Mouse (Mus musculus) lung, embryonic 14.5 days (tissue): ENCODE results near the gene Grap2. TPM values are rescaled to one million over a fixed set of nuclear protein-coding genes. Genes with fewer than 3 reads are reported as not detected.

Source experiments
- ATAC-seq: fragments of 200-750 bp; cut with Nextera tagmentation; 2 replicates; pipeline ENCODE4 v1.8.0; 2017; ENCODE audit warnings: mild to moderate bottlenecking, moderate TSS enrichment, moderate library complexity; ENCODE audit not compliant: insufficient read depth
- DNase-seq: peaks from one replicate; pipeline ENCODE4 v3.0.0-alpha.2; 2015
- H3K27ac ChIP-seq: fragments of 300-500 bp; sonication (generic); 2 replicates; pipeline ENCODE4 v1.5.1; 2014; ENCODE audit warnings: low read depth, mild to moderate bottlenecking, moderate library complexity
- H3K27me3 ChIP-seq: fragments of 300-500 bp; sonication (generic); 2 replicates; pipeline ENCODE4 v1.6.1; 2014; ENCODE audit warnings: low read length, control low read depth; ENCODE audit not compliant: insufficient read depth
- H3K36me3 ChIP-seq: fragments of 300-500 bp; sonication (generic); 2 replicates; pipeline ENCODE4 v1.6.1; 2014; ENCODE audit warnings: control low read depth; ENCODE audit not compliant: insufficient read depth
- H3K4me1 ChIP-seq: fragments of 300-500 bp; sonication (generic); 2 replicates; pipeline ENCODE4 v1.6.1; 2014; ENCODE audit warnings: antibody characterized with exemption, control low read depth; ENCODE audit not compliant: insufficient read depth
- H3K4me2 ChIP-seq: fragments of 300-500 bp; sonication (generic); 2 replicates; pipeline ENCODE4 v1.6.1; 2014; ENCODE audit warnings: mild to moderate bottlenecking
- H3K4me3 ChIP-seq: fragments of 300-500 bp; sonication (generic); 2 replicates; pipeline ENCODE4 v1.5.1; 2014; ENCODE audit warnings: low read depth, low read length
- H3K9ac ChIP-seq: fragments of 300-500 bp; sonication (generic); 2 replicates; pipeline ENCODE4 v1.6.1; 2014
- H3K9me3 ChIP-seq: fragments of 300-500 bp; sonication (generic); 2 replicates; pipeline ENCODE4 v1.6.1; 2016; ENCODE audit warnings: low read depth, low read length, control low read depth
- CTCF ChIP-seq: IDR thresholded peaks from 2 replicates; pipeline ENCODE4 v1.5.1; 2016; ENCODE audit warnings: antibody characterized with exemption, low read depth
- WGBS: fragments of 180-500 bp; shearing (Covaris S2); extraction: QIAGEN DNeasy Blood & Tissue Kit; methylation state at CpG from one replicate; pipeline ENCODE4 v1.1.7; 2014; 5-methylcytosine and 5-hydroxymethylcytosine counted together
- polyA plus RNA-seq: library from polyadenylated mRNA; unstranded; fragments of >200 nt; fragmentation: Nextera tagmentation; extraction: Ambion mirVana; gene quantifications from 2 replicates; pipeline ENCODE4 v1.2.1, GENCODE M21; 2014

The Grap2 gene
- polyA plus RNA-seq, 1 experiment from 2014 or later, result 1.8 TPM

GRCm38 (mm10) chr15:80674700-80675099, 102.3 kb downstream of the Grap2 start:
- Histone ChIP-seq H3K9me3 (no peaks in the 10 kb centered on the region), H3K27ac (no peak overlapping the region), H3K9ac (no peak overlapping the region), H3K36me3 (no peaks in the 10 kb centered on the region), H3K27me3 (peaks cover 20% of the 10 kb centered on the region), H3K4me3 (no peak overlapping the region), H3K4me1 (peaks cover 11% of the 10 kb centered on the region), H3K4me2 (no peak overlapping the region)
- 76% methylated on average over 6 of the region's 6 CpGs for WGBS
- TF ChIP-seq CTCF, result no peak
- ATAC-seq (no peak), DNase-seq (no peak)

DNA sequence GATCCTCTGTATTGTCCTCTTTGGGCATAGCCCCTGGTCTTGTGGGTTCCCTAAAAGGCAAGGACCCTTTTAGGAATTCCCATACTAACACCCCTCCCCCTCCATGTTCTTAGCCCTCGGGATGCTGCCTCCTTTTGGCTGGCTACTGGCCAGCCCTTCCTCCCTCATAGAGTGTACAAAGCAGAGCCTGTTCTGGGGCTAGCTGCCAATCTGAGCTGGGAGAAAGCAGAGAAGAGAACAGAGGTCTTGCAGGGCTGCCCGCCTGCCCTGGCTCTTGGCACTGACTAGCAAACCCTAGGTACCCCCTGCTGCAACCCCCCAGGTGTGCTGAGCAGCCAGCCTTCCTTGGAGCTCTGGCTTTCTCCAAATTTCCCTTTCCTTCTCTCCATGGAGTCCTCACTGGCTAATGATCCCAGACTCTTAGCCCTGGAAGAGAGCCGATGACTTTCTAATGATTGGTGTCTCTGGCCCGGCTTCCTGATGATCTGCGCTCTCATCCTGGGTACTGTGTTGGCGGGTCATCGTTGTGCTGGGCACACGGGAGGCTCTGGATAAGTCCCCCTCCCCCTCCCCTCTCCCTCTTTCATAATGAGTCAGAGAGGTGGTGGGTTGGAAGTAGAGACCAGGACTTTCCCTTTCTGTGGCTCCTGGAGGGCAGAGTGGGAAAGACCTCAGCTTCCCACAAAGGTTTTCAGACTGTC, 107.3 kb downstream of the Grap2 start:
- Histone ChIP-seq H3K4me2 (0 out of 2 replicates have a peak overlapping the region, but pooled peaks have one; percentile 18), H3K9ac (no peak overlapping the region), H3K27me3 (no peaks in the 10 kb centered on the region), H3K4me1 (peaks cover 16% of the 10 kb centered on the region; the same call in 1 of the 2 replicates), H3K36me3 (no peaks in the 10 kb centered on the region), H3K27ac (no peak overlapping the region), H3K4me3 (no peak overlapping the region), H3K9me3 (no peaks in the 10 kb centered on the region)
- DNase-seq (peak; percentile 87), ATAC-seq (peak; percentile 78; the same call in 1 of the 2 replicates)
- no peak for TF ChIP-seq CTCF
- 32% methylated on average over 8 of the region's 8 CpGs for WGBS

GRCm38 (mm10) chr15:80680347-80681030, 108.1 kb downstream of the Grap2 start:
- Histone ChIP-seq H3K36me3 (no peaks in the 10 kb centered on the region), H3K9me3 (no peaks in the 10 kb centered on the region), H3K4me3 (no peak overlapping the region), H3K4me1 (peaks cover 20% of the 10 kb centered on the region; the same call in 1 of the 2 replicates), H3K27ac (no peak overlapping the region), H3K4me2 (no peak overlapping the region), H3K9ac (no peak overlapping the region), H3K27me3 (no peaks in the 10 kb centered on the region)
- WGBS, result 41% methylated on average over 7 of the region's 7 CpGs
- DNase-seq (peak; percentile 53), ATAC-seq (no peak)
- TF ChIP-seq CTCF, result no peak

GRCm38 (mm10) chr15:80681466-80681881, 109.1 kb downstream of the Grap2 start:
- no peak overlapping the region for H3K27ac ChIP-seq
- H3K9ac ChIP-seq, result no peak overlapping the region
- no peaks in the 10 kb centered on the region for H3K36me3 ChIP-seq
- H3K4me2 ChIP-seq, result no peak overlapping the region
- H3K4me3 ChIP-seq, result no peak overlapping the region
- TF ChIP-seq CTCF, result no peak
- no peaks in the 10 kb centered on the region for H3K27me3 ChIP-seq
- no peak for DNase-seq
- H3K4me1 ChIP-seq, result peaks cover 20% of the 10 kb centered on the region; the same call in 1 of the 2 replicates
- ATAC-seq, result no peak
- no peaks in the 10 kb centered on the region for H3K9me3 ChIP-seq
- 77% methylated on average over 4 of the region's 4 CpGs for WGBS

DNA sequence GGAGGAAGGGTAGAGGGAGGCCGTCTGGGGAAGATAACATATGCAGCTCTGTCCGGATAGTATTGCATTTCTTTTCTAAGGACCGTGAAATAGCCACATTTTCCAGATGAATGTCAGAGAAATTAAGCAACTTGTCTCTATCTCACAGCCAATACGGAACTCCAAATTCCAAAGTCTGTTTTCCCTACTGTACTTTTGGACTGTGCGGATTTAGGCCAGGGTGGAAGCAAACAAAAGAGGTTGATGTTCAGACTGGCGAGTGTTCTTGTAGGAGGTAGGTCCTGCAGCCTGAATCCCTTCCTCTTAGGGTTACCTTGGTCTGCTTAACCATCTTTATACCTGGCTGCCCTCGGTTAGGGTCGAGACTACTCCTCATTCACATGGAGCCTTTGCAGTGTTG, 109.9 kb downstream of the Grap2 start:
- peaks cover 20% of the 10 kb centered on the region; the same call in 1 of the 2 replicates for H3K4me1 ChIP-seq
- no peaks in the 10 kb centered on the region for H3K27me3 ChIP-seq
- TF ChIP-seq CTCF, result no peak
- H3K4me3 ChIP-seq, result no peak overlapping the region
- no peaks in the 10 kb centered on the region for H3K36me3 ChIP-seq
- DNase-seq (no peak), ATAC-seq (no peak)
- no peak overlapping the region for H3K27ac ChIP-seq
- no peaks in the 10 kb centered on the region for H3K9me3 ChIP-seq
- H3K4me2 ChIP-seq, result no peak overlapping the region
- H3K9ac ChIP-seq, result no peak overlapping the region
- WGBS, result 83% methylated on average over 8 of the region's 8 CpGs

GRCm38 (mm10) chr15:80683151-80683550, 110.8 kb downstream of the Grap2 start:
- Histone ChIP-seq H3K4me1 (peaks cover 20% of the 10 kb centered on the region; the same call in 1 of the 2 replicates), H3K9me3 (no peaks in the 10 kb centered on the region), H3K4me2 (no peak overlapping the region), H3K9ac (no peak overlapping the region), H3K27ac (no peak overlapping the region), H3K27me3 (no peaks in the 10 kb centered on the region), H3K36me3 (no peaks in the 10 kb centered on the region), H3K4me3 (no peak overlapping the region)
- DNase-seq (no peak), ATAC-seq (no peak)
- no peak for TF ChIP-seq CTCF
- 59% methylated on average over 6 of the region's 6 CpGs for WGBS

DNA sequence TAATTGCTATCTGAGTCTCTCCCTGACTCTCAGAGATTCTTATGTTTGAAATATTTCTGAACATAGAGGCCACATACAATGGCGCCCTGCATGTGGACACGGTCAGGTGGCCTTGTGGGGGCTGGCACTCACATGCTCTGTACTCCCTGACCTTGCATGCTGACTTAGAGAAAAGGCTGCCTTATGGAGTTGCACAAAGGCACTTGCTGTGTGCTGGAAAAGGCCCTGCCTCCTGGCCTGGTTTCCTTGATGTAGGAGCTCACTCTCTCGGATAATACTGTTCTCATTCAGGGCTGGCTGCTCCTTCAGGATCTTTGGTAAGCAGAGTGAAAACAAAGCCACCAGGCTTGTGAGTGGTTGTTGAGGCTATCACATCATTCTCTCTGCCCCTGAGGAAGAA, 111.6 kb downstream of the Grap2 start:
- no peak for DNase-seq
- H3K27ac ChIP-seq, result no peak overlapping the region
- no peaks in the 10 kb centered on the region for H3K9me3 ChIP-seq
- TF ChIP-seq CTCF, result no peak
- H3K9ac ChIP-seq, result no peak overlapping the region
- H3K4me1 ChIP-seq, result peaks cover 20% of the 10 kb centered on the region; the same call in 1 of the 2 replicates
- no peaks in the 10 kb centered on the region for H3K27me3 ChIP-seq
- no peak overlapping the region for H3K4me2 ChIP-seq
- no peak for ATAC-seq
- WGBS, result 67% methylated on average over 3 of the region's 3 CpGs
- no peaks in the 10 kb centered on the region for H3K36me3 ChIP-seq
- H3K4me3 ChIP-seq, result no peak overlapping the region
